Mouse (Mus musculus) liver, embryonic 14.5 days (tissue): Measurements from ENCODE around the gene Tmem200b.

Experiments
- CTCF ChIP-seq: IDR thresholded peaks from 2 replicates; pipeline ENCODE4 v1.5.1; 2016; ENCODE audit warnings: antibody characterized with exemption, low read depth, control low read depth
- EP300 ChIP-seq: IDR thresholded peaks from 2 replicates; pipeline ENCODE4 v1.6.1; 2016; ENCODE audit warnings: antibody characterized with exemption, low read depth

- peak; percentile 54; the same call in 1 of the 2 replicates for TF ChIP-seq EP300
- no peak for TF ChIP-seq CTCF
Measured at GRCm38 (mm10) chr4:131873293-131874168, 48.0 kb upstream of the Tmem200b start, which contains the start of gene Srsf4.
